Mouse (Mus musculus) lung, embryonic 14.5 days (tissue): ENCODE measurements around the gene Mgat4b. TPM values are rescaled to one million over a fixed set of nuclear protein-coding genes. Genes with fewer than 3 reads are reported as not detected.
A peak's percentile ranks its signal among the peaks of the same experiment; 100 is the strongest.

Source experiments
- ATAC-seq: fragments of 200-750 bp; cut with Nextera tagmentation; 2 replicates; pipeline ENCODE4 v1.8.0; 2017; ENCODE audit warnings: mild to moderate bottlenecking, moderate TSS enrichment, moderate library complexity; ENCODE audit not compliant: insufficient read depth
- DNase-seq: peaks from one replicate; pipeline ENCODE4 v3.0.0-alpha.2; 2015
- H3K27ac ChIP-seq: fragments of 300-500 bp; sonication (generic); 2 replicates; pipeline ENCODE4 v1.5.1; 2014; ENCODE audit warnings: low read depth, mild to moderate bottlenecking, moderate library complexity
- H3K27me3 ChIP-seq: fragments of 300-500 bp; sonication (generic); 2 replicates; pipeline ENCODE4 v1.6.1; 2014; ENCODE audit warnings: low read length, control low read depth; ENCODE audit not compliant: insufficient read depth
- H3K36me3 ChIP-seq: fragments of 300-500 bp; sonication (generic); 2 replicates; pipeline ENCODE4 v1.6.1; 2014; ENCODE audit warnings: control low read depth; ENCODE audit not compliant: insufficient read depth
- H3K4me1 ChIP-seq: fragments of 300-500 bp; sonication (generic); 2 replicates; pipeline ENCODE4 v1.6.1; 2014; ENCODE audit warnings: antibody characterized with exemption, control low read depth; ENCODE audit not compliant: insufficient read depth
- H3K4me2 ChIP-seq: fragments of 300-500 bp; sonication (generic); 2 replicates; pipeline ENCODE4 v1.6.1; 2014; ENCODE audit warnings: mild to moderate bottlenecking
- H3K4me3 ChIP-seq: fragments of 300-500 bp; sonication (generic); 2 replicates; pipeline ENCODE4 v1.5.1; 2014; ENCODE audit warnings: low read depth, low read length
- H3K9ac ChIP-seq: fragments of 300-500 bp; sonication (generic); 2 replicates; pipeline ENCODE4 v1.6.1; 2014
- H3K9me3 ChIP-seq: fragments of 300-500 bp; sonication (generic); 2 replicates; pipeline ENCODE4 v1.6.1; 2016; ENCODE audit warnings: low read depth, low read length, control low read depth
- CTCF ChIP-seq: IDR thresholded peaks from 2 replicates; pipeline ENCODE4 v1.5.1; 2016; ENCODE audit warnings: antibody characterized with exemption, low read depth
- WGBS: fragments of 180-500 bp; shearing (Covaris S2); extraction: QIAGEN DNeasy Blood & Tissue Kit; methylation state at CpG from one replicate; pipeline ENCODE4 v1.1.7; 2014; 5-methylcytosine and 5-hydroxymethylcytosine counted together
- microRNA-seq: library from miRNA; unstranded; fragments of <30 nt; microRNA quantifications from one replicate; pipeline ENCODE4, GENCODE M21; 2016; ENCODE audit warnings: borderline number of aligned reads
- polyA plus RNA-seq: library from polyadenylated mRNA; unstranded; fragments of >200 nt; fragmentation: Nextera tagmentation; extraction: Ambion mirVana; gene quantifications from 2 replicates; pipeline ENCODE4 v1.2.1, GENCODE M21; 2014

The Mgat4b gene
- polyA plus RNA-seq, 1 experiment from 2014 or later: 44.2 TPM

DNA sequence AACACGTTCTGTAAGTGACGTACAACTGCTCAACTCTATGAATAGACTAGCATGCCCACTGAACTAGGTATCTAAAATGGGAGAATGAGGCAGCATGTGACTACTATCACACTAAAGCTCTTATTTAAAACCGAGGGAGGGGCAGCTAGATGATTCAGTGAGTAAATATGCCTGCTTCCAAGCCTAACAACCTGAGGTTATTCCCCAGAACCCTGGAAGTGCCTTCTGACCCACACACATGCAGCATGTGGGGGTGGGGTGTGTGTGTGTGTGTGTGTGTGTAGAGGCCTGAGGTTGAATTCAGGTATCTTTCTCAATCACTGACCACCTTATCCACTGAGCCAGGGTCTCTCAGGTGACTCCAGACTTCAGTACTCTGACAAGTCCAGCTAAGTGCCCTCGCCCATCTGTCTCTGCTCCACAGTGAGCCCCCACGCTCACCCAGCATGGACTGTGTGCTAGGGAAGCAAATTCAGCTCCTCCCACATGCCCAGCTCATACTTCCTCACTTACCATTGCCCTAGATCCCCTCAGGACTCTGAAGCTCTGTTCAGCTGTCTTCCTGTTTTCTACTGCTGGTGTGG is 65.0 kb downstream of the Mgat4b start:
- WGBS: 68% methylated on average over 5 of the region's 5 CpGs
- Histone ChIP-seq H3K4me1 (no peaks in the 10 kb centered on the region), H3K9ac (no peak overlapping the region), H3K27ac (no peak overlapping the region), H3K36me3 (peaks cover 8% of the 10 kb centered on the region; the same call in 1 of the 2 replicates), H3K27me3 (no peaks in the 10 kb centered on the region), H3K9me3 (no peaks in the 10 kb centered on the region), H3K4me2 (no peak overlapping the region), H3K4me3 (no peak overlapping the region)
- no peak for TF ChIP-seq CTCF
- DNase-seq: no peak
- no peak for ATAC-seq

DNA sequence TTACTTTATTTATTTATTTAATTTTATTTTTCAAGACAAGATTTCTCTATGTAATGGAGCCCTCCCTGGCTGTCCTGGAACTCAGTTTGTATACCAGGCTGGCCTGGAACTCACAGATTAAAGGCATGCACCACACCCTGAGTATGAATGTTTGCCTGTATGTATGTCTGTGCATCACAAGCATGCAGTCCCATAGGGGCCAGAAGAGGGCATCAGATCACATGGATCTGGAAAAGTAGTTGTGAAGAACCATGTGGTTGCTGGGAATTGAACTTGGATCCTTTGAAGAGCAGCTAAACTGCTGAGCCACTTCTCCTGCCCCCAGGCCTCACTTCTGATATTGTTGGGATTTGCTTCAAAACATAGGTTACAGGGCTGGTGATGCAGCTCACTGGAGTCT is 66.3 kb downstream of the Mgat4b start:
- Histone ChIP-seq H3K4me1 (no peaks in the 10 kb centered on the region), H3K27ac (no peak overlapping the region), H3K4me2 (no peak overlapping the region), H3K27me3 (no peaks in the 10 kb centered on the region), H3K9me3 (no peaks in the 10 kb centered on the region), H3K36me3 (peaks cover 17% of the 10 kb centered on the region; the same call in 1 of the 2 replicates), H3K9ac (no peak overlapping the region), H3K4me3 (no peak overlapping the region)
- ATAC-seq: no peak
- no peak for TF ChIP-seq CTCF
- DNase-seq: no peak

DNA sequence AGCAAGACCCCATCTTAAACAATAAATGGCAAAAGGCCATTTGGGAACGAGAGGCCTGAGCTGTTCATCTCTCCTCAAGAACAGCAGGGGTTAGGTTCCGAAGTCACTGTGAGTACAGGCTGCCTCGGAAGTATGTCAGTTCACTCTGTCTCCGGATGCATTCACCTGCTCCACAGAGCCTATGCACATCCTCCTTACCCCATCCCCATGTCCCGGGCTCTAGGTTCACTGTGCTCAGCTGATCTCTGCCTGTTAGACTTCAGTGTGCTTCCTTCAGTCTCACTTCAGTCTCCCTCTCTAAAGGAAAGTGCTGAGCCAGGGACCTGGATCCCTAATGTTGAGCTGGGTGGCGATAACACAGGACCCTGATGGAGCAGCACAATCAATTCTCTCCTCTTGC is 67.0 kb downstream of the Mgat4b start:
- DNase-seq: no peak
- Histone ChIP-seq H3K27ac (no peak overlapping the region), H3K4me2 (no peak overlapping the region), H3K9ac (no peak overlapping the region), H3K27me3 (no peaks in the 10 kb centered on the region), H3K4me1 (no peaks in the 10 kb centered on the region), H3K36me3 (peaks cover 17% of the 10 kb centered on the region; the same call in 1 of the 2 replicates), H3K9me3 (no peaks in the 10 kb centered on the region), H3K4me3 (no peak overlapping the region)
- TF ChIP-seq CTCF: no peak
- WGBS: 95% methylated on average over 6 of the region's 6 CpGs
- ATAC-seq: no peak

DNA sequence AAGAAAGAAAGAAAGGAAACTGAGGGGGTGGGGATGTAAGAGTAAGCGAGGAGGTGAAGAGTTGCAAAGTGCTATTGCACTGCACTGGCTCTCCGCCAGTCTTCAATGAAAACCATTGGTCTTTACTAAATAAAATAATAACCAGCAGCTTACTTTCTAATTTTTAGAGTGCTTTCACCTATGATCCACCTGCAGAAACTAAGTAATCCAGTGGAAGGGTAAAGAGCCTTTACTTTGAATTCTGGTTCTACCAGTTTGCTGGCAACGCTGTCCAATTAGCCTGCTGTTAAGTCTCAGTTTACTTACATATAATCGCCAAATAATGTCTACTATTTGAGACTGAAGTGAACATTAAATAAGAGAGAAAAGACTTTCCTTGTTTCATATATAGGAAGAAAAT is 68.3 kb downstream of the Mgat4b start:
- peak; percentile 51 for DNase-seq
- 70% methylated on average over 4 of the region's 4 CpGs for WGBS
- Histone ChIP-seq H3K27ac (no peak overlapping the region; the same call in 1 of the 2 replicates), H3K4me3 (no peak overlapping the region), H3K36me3 (peaks cover 17% of the 10 kb centered on the region; the same call in 1 of the 2 replicates), H3K27me3 (no peaks in the 10 kb centered on the region), H3K4me2 (no peak overlapping the region), H3K9ac (no peak overlapping the region), H3K4me1 (no peaks in the 10 kb centered on the region), H3K9me3 (no peaks in the 10 kb centered on the region)
- no peak for TF ChIP-seq CTCF
- 0 out of 2 replicates have a peak, but pooled peaks have one; percentile 14 for ATAC-seq

DNA sequence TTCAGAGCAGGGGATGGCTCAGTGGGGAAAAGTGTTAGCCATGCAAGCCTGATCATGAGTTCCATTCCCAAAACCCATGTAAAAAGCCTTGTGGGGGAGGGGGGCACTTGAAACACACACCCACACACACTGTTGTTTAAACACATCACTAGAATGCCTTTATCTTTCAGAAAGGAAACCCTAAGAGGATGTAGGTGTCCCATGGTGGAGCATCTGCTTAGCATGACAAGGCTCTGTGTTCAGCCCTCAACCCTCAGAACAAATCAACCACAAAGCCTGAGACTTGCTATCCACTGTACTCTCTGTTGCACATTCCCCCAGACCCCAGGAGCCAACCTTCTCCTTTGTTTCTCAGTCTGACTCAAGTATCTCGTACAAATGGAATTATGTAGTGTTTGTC is 69.4 kb downstream of the Mgat4b start:
- no peaks in the 10 kb centered on the region for H3K27me3 ChIP-seq
- no peak overlapping the region for H3K4me2 ChIP-seq
- no peak for DNase-seq
- no peak overlapping the region for H3K9ac ChIP-seq
- ATAC-seq: no peak
- no peaks in the 10 kb centered on the region for H3K4me1 ChIP-seq
- H3K4me3 ChIP-seq: no peak overlapping the region
- H3K27ac ChIP-seq: no peak overlapping the region
- H3K9me3 ChIP-seq: no peaks in the 10 kb centered on the region
- H3K36me3 ChIP-seq: peaks cover 17% of the 10 kb centered on the region; the same call in 1 of the 2 replicates
- 79% methylated on average over 1 of the region's 1 CpGs for WGBS
- no peak for TF ChIP-seq CTCF

Small RNAs within 50 kb of the gene (microRNA-seq; reads per million reads assigned to microRNA genes)
- gene Mir6919: 0.71 reads per million

Other genes with a start within 250 kb of the Mgat4b start
- gene Rnf130, start 185.5 kb upstream of the Mgat4b start, polyA plus RNA-seq: 60.7 and 65.3 TPM in 2 replicates
- 45.3 and 46.2 TPM in 2 replicates for gene Tbc1d9b, start 79.5 kb upstream of the Mgat4b start, polyA plus RNA-seq
- gene Mrnip, start 36.4 kb upstream of the Mgat4b start, polyA plus RNA-seq: 18.4 and 20.3 TPM in 2 replicates
- gene Sqstm1, start 63 bp upstream of the Mgat4b start, polyA plus RNA-seq: 205 and 209 TPM in 2 replicates
- 2.1 and 3.2 TPM in 2 replicates for gene Ltc4s, start 27.7 kb downstream of the Mgat4b start, polyA plus RNA-seq
- 11.1 and 11.5 TPM in 2 replicates for gene Maml1, start 81.4 kb downstream of the Mgat4b start, polyA plus RNA-seq
- gene Canx, start 114.8 kb downstream of the Mgat4b start, polyA plus RNA-seq: 269 and 282 TPM in 2 replicates
- 0.37 and 0.66 TPM in 2 replicates for gene Cby3, start 143.6 kb downstream of the Mgat4b start, polyA plus RNA-seq
- gene Hnrnph1, start 166.1 kb downstream of the Mgat4b start, polyA plus RNA-seq: 573 and 582 TPM in 2 replicates
- gene Rufy1, start 220.2 kb downstream of the Mgat4b start, polyA plus RNA-seq: 24.4 and 25.9 TPM in 2 replicates